Mouse (Mus musculus) right cerebral cortex, postnatal 10 days (tissue): ENCODE results near the gene Gm11037.

Experiments
- DNase-seq, 2 experiments: peaks; one replicate each; pipeline ENCODE4 v3.0.0; 2021; ENCODE audit warnings: low spot score in 2 of 2

The Gm11037 gene

DNA sequence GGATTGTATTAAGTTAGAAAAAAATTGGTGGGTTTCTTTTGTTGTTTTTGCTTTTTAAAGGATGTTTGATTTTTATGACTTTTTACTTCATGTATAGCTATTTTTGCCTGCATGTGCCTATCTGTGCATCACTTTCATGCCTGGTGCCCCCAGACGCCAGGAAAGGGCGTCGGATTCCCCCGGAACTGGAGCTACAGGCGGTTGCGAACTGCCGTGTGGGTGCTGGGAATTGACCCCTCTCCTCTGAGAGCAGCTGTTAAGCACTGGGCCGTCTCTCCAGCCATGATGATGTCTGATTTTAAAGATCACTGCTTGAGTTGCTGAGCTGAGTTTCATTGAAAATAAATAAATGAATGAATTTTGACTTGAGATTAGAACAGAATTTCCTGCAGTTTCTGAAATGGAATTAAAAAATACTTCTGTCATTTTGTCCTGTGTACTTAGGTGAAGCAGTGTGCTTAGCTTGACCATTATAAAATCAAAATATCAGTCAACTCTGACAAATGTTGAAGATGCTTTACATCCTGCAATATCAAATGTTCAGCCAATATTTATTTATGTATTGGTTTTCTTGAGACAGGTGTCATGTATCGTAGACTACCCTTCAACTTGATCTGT, at the start of gene Gm11037:
Gm11037 (plus strand) TSS at position 568 of the 618 bp plus-strand sequence.
- DNase-seq = peak in 1 of 2 experiments; percentile 11

DNA sequence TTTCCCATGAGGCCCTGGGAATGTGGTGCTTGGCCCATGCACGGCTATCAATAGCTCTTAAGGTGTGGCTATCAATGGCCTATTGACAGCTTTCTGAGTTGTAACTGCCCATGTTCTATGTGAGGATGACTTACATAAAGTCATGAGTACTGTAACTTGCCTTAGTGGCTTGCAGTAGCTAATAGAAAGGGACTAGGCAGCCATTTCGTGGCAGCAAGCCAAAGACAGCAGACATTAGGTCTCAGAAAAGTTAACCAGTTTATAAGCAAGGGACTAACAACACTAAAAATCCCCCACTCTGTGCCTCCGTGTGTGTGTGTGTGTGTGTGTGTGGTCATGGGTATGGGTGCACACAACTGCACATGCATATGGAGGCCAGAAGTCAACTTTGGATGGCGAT, 49.1 kb upstream of the Gm11037 start:
- no peak for DNase-seq

DNA sequence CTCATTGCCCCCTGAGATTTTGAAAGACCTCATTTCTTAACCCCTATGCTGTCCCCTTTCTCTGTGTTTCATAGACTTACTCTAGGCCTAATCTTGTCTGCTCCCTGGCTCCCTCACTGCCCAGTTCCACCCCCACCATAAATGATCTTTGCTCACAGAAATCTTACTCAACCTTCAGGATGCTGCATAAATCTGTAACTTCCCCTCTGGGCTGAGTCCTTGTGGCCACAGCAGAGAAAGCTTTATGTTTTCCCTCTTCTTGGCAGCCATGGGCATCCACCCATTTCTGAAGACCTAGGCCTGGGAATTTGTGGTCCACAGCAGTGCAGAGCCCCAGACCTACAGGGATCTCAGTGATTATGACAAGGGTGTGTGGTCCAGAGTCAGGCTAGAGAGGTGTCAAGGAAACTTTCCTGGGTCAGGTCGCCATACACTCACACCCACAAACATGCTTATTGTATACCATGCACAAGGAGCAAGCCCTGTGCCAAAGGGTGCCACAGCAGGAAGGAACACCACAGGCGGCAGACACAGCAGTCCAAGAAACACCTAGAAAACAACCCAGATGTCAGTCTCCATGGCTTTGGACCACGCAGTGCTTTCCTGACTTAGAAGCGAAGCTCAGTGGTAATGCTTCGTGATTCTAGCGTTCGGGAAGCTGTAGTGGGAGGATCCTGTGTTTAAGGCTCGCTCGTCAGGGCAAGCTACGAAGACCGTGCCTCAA, 46.5 kb upstream of the Gm11037 start, which contains the start of gene Siglec1:
Siglec1 (minus strand) TSS at position 99 of the 724 bp plus-strand sequence.
- DNase-seq = no peak

DNA sequence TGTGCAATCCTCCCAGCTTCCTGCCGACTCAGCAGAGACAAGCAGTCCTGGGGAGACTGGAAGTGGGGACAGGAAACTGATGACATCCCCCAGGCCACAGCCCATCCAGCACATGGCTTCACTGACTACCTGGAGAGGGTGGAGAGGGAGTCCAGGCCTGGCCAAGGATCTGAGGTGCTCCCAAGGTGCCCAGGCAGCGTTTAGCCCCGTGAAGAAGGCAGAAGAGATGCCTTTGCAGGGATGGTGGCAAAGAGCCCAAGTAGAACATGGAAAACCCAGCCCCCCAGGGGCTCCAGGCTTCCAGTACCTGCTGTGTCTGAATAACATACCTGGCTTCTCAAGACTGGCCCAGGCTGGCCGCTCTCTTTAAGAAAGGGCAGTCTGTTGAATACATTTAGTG, 44.7 kb upstream of the Gm11037 start:
- DNase-seq = no peak

DNA sequence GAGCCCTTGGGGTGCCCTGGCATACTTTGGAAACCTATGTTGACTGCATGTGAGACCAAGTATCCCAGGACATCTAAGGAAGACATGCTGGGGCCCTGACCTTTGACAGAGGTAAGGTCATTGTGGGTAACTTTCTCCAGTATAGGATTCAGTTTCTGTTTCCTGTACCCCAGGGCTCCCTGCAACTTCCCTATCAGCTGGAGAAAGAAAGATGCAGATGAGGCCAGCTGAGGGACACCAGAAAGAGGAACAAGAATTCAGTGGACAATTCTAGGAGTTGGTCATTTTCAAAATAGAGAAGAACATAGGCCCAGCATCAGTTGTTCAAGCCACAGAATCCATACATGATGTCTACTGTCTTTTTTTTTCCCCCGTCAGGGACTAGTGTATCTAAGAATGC, 43.7 kb upstream of the Gm11037 start:
- no peak for DNase-seq

DNA sequence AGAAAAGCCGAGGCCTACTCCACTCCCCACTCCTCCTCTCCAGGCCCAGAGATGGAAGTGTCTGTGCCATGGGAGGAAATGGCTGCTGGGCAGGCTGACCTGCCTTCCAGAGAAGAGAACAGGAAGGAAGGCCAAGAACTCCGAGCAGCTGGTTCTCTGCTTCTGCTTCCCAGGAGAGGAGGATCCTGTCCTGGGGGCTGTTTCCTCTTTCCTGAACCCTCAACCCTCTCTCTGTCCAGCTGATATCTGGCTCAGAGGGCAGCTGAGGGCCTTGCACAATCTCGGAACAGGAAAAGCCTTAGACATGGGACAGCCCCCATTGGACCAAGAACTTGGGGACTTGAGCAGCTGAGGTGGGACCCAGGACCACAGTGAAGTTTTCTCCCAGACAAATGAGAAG, 42.4 kb upstream of the Gm11037 start:
- DNase-seq = peak in 1 of 2 experiments; percentile 44

DNA sequence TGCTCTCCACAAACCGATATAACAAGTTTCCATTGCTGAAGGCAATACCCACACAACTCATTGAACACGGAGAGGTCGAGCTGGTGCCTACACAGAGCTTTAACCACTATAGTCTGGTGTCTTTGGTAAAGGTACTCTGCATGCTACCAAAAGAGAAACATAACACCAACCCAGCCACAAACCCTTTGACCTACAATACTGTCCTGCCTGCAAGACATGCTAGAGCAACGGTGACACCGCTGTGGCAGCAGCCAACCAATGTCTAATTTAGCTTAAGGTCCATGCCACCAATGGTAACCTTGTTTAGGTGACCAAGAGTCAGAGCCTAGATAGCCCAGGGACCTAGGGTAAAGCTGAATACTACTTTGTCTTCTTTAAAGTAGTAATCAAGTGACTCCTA, 39.7 kb upstream of the Gm11037 start:
- DNase-seq = peak in 1 of 2 experiments; percentile 19

DNA sequence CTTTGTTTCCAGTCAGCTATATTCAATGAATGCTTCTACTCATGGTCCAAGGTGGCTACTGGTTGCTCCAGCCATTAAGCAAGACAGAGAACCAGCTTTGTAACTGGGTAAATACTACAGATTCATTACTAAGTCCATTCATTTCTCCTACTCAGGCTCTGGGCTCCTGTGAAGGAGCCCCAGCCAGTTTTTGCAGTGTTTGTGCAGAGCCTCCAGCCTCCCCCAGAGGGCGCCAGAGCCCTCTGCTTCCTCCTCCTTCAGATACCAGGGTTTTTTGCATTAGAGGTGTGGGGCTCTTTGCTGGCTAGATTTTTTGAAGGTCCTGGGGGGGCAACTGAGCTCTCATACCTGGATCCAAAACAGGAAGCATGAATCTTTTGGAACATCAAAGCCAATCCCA, 38.5 kb upstream of the Gm11037 start:
- DNase-seq = peak; percentile 79 to 86

DNA sequence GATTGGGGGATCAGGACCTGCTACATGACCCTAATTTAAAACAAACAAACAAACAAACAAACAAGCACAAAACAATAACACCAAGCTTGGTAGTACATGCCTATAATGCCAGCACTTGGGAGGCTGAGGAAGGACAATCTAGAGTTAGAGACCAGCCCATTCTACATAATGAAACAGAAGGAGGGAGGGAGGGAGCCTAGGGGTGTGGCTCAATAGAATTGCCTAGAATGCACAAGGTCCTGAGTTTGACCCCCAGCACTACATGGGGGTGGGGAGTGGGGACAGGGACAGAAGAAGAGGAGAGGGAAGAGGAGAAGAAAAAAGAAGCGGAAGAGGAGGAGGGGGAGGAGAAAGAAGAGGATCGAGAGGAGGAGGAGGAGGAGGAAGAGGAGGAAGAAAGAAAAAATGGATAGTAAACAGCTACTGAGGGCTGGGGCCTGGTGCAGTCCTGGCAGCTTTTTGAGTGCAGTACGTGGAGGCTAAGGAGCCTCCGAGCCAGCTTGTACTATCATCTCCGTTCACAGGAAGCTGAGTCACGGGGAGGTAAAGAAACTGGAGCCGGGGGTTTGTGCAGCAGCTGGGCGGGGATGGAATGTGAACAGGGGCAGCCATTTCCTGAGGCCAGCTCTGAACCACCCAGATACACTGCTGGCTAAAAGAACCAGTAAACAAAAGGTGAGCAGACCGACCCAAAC, 37.0 kb upstream of the Gm11037 start:
- DNase-seq = peak in 1 of 2 experiments; percentile 27

DNA sequence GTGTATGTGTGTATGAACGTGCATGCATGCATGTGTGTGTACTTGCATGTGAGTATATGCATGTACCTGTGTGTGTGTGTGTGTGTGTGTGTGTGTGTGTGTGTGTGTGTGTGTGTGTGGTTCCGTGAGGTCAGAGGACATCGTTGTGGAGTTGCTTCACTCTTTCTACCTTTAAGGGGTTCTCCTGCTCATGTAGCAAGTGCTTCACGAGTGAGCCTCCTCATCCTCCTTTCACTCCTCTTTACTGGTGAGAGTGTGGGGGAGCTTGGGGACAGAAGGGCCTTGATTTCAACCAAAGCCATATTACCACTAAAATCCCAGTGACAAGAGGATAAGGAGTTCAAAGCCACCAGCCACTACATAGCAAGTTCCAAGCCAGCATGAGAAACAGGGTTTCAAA, 36.2 kb upstream of the Gm11037 start:
- no peak for DNase-seq

DNA sequence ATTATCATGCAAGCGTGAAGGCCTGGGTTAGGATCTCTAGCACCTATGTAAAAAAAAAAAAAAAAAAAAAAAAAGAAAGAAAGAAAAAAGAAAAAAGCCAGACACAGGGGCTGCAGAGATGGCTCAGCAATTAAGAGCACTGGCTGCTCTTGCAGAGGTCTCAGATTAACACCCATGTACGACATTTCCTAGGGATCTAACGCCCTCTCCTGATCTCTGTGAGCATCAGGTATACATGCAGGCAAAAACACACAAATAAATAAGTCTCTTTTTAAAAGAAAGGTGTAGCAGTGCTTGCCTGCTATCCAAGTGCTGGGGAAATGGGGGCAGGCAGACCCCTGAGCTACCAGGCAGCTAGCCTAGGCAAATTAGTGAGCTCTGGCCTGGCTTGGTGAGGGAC, 31.8 kb upstream of the Gm11037 start:
- no peak for DNase-seq

DNA sequence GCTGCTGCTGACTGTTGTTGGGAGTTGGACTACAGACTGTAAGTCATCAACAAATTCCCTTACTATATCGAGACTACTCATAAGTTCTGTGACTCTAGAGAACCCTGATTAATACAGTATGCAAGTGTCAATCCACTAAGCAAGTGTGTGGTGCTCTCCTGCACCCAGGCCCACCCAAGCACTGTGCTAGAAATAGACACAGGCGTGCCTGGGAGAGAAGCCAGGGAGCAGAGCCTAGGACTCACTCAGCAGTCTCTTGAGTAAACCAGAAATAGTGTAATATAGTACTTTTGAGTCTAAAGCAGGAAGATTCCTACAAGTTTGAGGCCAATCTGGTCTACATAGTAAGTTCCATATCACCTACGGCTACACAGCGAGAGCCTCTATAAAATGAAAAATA, 29.3 kb upstream of the Gm11037 start:
- DNase-seq = peak in 1 of 2 experiments; percentile 20

DNA sequence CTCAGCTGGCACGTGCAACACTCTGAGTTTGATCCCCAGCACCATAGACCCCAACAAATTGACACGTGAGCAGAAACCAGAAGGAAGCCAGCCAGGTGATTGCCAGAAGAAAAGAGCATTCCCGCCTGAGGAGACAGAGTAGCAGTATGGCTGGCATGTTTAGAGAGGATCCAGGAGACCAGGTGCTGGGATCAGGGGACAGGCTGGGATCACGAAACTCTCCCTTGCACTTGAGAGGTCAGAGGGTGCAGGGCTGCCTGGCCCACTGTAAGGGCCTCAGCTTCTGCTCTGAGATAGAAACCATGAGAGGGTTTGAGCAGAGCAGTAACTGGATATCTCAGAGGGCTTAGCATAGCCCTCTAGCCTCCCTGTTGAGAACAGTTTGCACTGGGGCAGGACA, 28.2 kb upstream of the Gm11037 start:
- peak in 1 of 2 experiments; percentile 7 for DNase-seq

DNA sequence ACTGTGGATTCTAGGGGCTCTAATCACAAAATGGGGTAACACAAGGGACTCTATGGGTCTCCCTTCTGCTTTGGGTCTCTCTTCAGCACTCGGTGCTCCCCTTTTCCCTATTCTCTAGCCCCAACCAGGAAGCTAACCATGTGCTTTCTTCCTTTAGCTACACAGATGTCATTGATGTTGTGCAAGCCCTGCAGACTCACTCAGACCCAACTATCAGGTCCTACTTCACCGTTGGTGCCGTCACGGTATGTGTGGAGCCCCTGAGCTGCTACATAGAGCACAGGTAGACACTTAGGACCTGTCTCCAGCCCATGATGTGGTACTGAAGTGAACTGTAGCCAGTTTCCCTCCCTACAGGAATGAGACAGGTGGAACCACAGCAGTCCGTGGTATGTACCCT, 27.3 kb upstream of the Gm11037 start:
- peak in 1 of 2 experiments; percentile 14 for DNase-seq

DNA sequence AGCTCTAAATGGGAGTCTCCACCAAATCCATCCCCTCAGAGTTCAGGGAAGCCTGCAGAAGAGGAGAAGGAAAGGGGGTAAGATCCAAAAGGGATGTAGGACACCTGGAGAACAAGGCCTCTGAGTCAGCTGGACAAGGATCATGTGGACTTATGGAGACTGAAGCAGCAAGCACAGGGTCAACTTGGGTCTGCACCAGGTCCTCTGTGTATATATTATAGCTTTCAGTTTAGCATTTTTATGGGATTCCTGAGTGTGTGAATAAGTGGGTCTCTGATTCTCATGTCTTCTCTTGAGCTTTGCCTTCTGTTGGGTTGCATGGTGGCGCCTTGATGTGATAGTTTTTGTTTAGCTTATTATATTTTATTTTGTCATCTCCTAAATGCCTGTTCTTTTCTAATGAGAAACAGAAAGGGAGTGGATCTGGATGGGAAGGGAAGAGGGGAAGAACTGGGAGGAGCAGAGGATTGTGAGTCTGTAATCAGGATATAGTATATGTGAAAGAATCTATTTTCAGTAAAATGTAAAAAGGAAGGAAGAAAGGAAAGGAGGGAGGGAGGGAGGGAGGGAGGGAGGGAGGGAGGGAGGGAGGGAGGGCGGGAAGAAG, 14.2 kb upstream of the Gm11037 start:
- peak in 1 of 2 experiments; percentile 9 for DNase-seq

DNA sequence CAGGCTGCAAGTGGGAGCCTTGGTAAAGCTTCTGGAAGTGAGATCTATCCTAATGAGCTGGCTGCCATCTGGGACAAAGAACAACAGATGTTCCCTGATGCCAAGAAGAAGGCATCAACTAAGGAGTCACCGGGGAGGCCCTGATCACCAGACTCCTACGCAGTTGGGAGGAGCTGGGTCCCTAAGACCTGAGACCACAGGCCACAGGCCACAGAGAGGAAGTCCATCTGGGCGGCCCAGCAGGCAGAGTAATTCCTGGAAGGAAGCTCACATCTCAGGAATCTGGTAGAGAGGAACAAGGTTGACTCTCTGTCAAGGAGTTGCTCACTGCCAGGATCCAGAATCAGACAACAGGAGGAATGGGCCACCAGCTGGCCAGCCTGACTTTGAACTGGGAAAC, 9.1 kb upstream of the Gm11037 start:
- peak in 1 of 2 experiments; percentile 21 for DNase-seq

DNA sequence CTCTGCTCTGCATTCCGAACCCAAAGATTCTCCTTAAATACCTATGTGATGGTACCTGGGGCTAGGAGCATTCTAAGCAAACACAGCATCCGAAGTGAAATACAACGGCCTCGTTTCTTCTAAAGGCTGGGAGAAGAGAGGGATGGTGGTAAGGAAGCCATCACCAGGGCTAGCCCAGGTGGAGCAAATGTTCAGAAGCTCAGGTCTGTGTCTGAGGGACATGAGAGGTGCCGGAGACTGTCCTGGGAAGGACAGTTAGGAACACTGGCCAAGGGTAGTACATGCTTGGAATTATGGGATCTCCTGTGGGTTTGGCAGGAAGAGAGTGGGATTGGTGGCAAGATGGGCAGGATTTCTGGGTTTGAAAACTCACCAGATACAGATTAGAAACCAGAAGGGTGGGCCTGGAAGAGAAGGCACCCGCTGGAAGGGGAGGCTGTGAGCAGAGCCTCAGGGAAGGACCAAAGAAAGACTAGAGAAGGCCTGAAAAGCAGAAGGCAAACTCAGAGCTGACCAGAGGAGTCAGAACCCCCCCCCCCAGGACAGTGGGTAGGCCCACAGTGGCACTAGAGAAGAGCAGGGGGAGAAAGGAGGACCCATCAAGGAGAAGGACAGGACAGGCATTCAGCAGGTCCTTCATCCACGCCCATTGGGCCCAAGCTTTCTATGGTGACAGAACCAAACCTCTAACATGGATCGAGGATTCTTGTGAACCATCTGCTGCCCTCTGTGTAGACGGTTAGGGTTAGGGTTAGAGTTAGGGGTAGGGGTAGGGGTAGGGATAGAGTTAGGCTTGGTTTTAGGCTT, 7.9 kb upstream of the Gm11037 start:
- peak in 1 of 2 experiments; percentile 8 for DNase-seq

DNA sequence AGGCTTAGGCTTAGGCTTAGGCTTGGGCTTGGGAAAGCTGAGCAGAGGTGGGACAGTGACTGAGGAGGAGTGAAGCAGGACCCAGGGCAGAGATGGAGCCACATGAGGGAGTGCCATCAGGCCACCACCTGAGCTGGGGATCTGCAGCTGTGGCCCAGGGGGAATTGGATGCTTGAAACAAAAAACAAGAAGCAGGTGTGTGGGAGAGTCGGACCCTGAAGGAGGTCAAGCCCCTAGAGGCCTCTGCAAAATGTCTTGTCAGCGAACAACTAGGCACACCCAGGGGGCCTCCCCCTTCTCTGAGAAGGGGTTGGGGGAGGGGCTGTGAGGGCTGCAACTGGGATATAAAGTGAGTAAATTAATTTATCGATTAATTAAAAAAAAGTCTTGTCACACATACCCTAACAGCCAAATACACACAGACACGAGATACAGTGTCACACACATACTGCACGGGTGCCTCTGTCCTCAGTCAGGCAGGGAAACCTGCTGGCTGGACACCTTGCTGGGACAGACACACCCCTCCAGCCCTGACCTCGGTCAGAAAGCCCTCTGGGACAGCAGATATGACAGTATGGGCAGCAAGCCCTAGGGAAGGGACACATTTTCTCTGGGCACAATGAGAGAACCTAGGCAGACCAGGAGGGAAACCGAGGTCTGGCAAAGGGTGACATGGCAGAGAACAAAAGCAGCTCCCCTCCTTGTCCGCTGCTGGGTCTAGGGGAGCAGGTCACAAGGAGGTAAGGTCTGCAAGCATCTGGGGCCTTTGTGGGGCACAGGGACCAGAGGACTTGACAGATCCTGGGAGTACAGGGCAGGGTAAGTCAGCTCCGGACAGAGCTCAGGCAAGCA, 7.1 kb upstream of the Gm11037 start:
- DNase-seq = peak in 1 of 2 experiments; percentile 19

DNA sequence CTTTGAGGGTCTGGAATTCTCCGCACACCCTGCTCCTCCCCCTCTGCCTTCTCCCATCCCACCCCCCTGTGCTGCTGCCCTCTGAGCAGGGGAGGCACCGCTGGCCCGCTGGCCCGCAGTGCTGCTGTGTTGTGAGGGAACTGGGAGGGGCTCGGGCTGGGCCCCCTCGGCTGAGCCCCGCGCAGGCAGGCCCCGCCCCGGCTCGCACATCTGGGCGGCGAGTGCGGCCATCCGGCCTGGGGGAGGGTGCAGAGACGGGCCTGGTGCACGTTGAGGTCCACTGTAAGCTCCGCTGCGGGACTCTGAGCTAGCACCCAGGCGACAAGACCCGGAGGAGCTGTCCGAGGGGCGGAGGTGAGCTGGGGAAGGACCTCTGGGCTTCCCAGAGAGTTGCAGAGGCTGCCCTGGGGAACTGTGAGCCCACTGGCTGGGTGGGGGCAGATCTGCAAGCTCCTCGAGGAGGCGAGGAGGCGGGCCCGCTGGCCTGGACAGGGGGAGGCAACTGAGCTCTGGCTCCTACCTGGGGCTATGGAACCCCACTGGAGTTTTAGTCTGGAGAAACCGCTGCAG, 6.1 kb upstream of the Gm11037 start, which contains the start of gene Hspa12b:
Hspa12b (plus strand) TSS at position 120 of the 570 bp plus-strand sequence.
- DNase-seq = peak in 1 of 2 experiments; percentile 19

DNA sequence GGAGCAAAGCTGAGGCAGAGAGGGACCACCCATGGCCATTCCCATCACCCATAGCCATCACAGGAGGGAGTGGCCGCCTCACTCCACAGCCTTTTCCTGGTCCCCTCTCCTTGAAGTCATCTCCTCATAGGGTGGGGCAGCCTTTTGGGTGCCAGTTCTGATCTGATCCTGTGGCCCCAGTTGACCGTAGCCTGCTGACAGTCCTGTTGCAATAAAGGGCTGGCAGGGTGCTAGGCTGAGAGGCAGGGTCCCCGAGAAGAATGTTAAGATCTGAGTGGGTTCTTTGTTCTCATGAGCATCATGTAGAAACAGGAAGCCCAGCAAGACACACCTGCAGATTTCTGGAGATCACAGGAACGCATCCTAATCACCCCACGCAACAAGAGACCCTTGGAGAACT, 5.1 kb upstream of the Gm11037 start:
- DNase-seq = peak in 1 of 2 experiments; percentile 15
